Mouse (Mus musculus): Measurements from ENCODE around the gene Tollip. TPM values are rescaled to one million over a fixed set of nuclear protein-coding genes. Genes with fewer than 3 reads are reported as not detected.
"Not testable (repeated sequence)": the region's sequence is repeated elsewhere in the genome, so short reads cannot be mapped to it uniquely, and the experiment has no call there.

Tollip gene
- polyA plus RNA-seq, 1 experiment from 2014 or later: 43.9 TPM

DNA sequence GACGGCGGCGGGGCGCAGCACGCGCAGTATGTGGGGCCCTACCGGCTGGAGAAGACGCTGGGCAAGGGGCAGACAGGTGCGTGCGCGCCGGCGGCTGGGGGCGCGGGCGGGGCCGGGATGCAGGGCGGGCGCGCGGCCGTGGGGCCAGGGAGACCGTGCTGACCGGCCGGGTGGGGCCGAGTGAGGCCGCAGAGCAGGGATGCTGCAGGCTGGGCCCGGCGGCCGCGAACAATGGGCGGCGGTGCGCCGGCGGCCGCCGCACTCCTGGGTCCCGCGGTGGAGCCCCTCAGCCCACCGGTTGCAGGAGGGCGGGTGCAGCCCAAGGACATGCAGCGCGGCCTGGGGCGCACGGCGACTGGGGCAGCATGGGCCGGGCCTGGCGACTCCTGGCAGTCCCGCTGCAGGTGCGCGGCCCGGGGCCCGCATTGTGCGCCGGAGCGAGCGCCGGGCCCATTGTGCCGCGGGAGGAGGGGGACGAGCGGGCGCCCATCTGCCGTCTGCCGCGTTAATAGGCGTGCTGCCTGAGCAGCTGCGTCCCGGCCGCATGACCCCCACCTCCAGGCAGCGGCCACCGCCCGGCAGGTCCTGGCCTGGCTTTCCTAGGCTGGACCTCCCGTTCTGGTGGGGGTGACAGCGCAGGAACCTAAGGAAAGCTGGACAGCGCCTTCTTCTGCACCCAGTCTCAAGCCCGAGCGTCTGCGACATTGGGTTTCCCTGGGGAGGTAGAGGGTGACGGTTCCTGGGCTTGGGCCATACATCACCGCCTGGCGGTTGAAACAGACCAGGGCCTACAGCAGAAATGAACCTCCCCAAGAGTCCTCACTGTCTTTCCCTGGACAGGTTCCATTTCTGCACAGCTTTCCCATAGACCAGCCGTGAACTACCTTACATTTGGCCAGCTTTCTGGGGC lies 32.1 kb upstream of the Tollip start:
- peaks cover 71% of the 10 kb centered on the region for H3K27me3 ChIP-seq (replicated peaks)
- H3K9ac ChIP-seq: peak overlapping the region; percentile 44
- ATAC-seq: peak; percentile 65
- no peaks in the 10 kb centered on the region for H3K9me3 ChIP-seq
- peak overlapping the region; percentile 48 for H3K4me3 ChIP-seq (replicated peaks)
- peak overlapping the region; percentile 90 for H3K4me2 ChIP-seq (replicated peaks)
- WGBS: 1% methylated on average over 68 of the region's 84 CpGs
- H3K27ac ChIP-seq: no peak overlapping the region
- peaks cover 13% of the 10 kb centered on the region for H3K4me1 ChIP-seq (replicated peaks)
- H3K36me3 ChIP-seq: no peaks in the 10 kb centered on the region

DNA sequence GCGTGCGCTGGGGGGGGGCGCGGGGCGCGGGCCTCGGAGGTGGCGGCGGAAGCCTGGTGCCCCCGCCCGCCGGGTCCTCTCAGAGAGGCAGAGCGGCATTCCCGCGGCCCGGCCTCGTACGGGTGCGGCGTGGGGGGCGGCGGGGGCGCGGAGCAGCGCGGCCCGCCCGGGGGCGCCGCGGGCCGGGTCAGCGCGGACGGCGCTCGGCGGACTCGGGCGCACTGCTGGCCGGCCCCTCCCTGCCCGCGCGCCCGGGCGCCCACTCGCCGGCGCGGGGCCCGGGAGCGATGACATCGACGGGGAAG lies 31.4 kb upstream of the Tollip start:
- Histone ChIP-seq H3K4me3 (replicated peaks) (peak overlapping the region; percentile 48), H3K9ac (peak overlapping the region; percentile 44), H3K4me1 (replicated peaks) (peaks cover 13% of the 10 kb centered on the region), H3K27me3 (replicated peaks) (peaks cover 71% of the 10 kb centered on the region), H3K4me2 (replicated peaks) (peak overlapping the region; percentile 90), H3K36me3 (no peaks in the 10 kb centered on the region), H3K9me3 (no peaks in the 10 kb centered on the region), H3K27ac (no peak overlapping the region)
- no peak for ATAC-seq
- WGBS: 1% methylated on average over 51 of the region's 54 CpGs

DNA sequence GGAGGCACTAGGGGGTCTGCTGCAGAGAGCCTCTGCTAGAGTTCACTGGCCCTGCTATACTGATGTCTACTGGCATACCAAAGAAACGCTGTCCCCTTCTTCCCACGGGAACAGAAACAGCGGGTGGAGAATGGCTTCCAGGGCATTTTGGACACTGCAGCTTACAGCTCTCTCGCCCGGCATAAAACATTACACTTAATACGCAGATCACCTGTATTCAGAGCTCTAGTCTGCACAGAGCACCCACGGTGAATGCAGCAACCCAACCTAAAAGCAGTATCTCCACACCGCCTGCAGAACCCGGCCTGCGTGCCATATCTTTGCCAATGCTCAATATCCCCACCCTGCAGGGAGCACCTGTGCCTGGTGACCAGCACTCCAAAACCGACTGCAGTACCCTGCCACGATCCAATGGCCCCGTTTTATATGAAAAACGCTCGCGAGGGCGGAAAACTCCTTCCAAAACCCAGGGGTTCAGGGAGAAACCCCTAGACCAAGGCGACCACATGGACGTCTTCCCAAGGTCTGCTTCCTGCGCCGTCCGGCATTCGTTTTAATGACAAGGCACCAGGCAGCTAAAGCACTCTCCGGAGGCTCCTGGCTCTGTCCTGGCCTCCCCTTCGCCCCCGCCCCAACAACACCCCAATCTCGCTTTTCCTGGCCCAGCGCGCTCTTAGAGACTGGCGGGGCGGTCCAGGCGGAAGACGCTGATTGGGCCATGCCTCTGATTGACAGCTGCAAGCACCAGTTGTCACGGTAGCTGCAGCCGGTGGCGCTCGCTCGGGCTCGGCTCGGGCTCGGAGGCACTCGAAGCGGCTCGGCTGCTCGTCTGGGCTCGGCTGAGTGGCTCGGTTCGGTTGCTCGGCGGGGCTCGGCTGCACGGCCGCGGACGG lies 30.8 kb upstream of the Tollip start, which contains the start of gene Brsk2:
Brsk2 (plus strand) TSS at position 846 of the 893 bp plus-strand sequence.
- Histone ChIP-seq H3K9me3 (no peaks in the 10 kb centered on the region), H3K27ac (no peak within 1 kb of the TSS), H3K36me3 (no peaks in the 10 kb centered on the region), H3K9ac (peak within 1 kb of the TSS; percentile 44), H3K4me1 (replicated peaks) (peaks cover 13% of the 10 kb centered on the region), H3K4me2 (replicated peaks) (peak within 1 kb of the TSS; percentile 90), H3K27me3 (replicated peaks) (peaks cover 66% of the 10 kb centered on the region), H3K4me3 (replicated peaks) (peak within 1 kb of the TSS; percentile 48)
- peak; percentile 97 for ATAC-seq
- 2% methylated on average over 55 of the region's 55 CpGs for WGBS

DNA sequence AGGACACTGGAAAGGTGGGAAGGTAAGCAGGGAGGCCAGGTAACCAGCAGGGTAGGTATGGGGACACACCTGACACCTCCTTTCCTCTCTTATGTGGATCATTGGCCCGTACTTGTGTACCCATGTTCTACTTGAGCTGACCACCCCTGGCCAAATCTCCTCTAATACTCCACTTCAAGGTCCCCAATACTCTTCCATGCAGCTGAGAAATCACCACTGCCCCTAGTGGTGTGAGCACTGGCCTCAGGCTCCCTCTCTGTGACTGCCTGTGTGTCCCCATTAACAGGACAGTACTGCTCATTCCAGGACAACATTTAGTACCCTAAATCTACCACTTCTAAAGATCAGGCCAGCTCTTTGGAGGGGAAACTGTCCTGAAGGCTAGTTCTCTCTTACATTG lies 29.7 kb upstream of the Tollip start:
- ATAC-seq: no peak
- no peak overlapping the region for H3K4me2 ChIP-seq (replicated peaks)
- H3K9me3 ChIP-seq: no peaks in the 10 kb centered on the region
- H3K4me1 ChIP-seq (replicated peaks): peaks cover 13% of the 10 kb centered on the region
- 70% methylated on average over 1 of the region's 1 CpGs for WGBS
- H3K4me3 ChIP-seq (replicated peaks): no peak overlapping the region
- no peak overlapping the region for H3K9ac ChIP-seq
- H3K27ac ChIP-seq: no peak overlapping the region
- peaks cover 61% of the 10 kb centered on the region for H3K27me3 ChIP-seq (replicated peaks)
- no peaks in the 10 kb centered on the region for H3K36me3 ChIP-seq

DNA sequence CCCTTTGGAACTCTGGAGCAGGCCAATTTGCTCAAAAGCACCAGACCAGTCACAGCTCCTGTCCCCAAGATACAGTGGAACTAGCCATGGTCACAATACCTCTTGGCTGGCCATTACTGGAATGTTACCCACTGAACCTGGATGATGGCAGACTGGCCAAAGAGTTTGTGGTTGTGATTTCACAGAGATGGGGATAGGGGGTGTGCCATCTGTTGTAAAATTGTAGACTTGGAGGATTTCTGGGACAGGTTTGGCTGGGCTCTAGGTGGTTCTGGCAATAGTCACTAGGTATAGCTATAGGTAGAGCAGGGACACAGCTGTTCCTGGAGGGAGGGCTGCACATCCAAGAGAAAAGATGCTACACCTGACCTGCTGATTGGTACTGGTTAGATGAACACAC lies 29.2 kb upstream of the Tollip start:
- no peak overlapping the region for H3K4me3 ChIP-seq (replicated peaks)
- H3K27me3 ChIP-seq (replicated peaks): peaks cover 56% of the 10 kb centered on the region
- ATAC-seq: no peak
- no peak overlapping the region for H3K27ac ChIP-seq
- H3K9me3 ChIP-seq: no peaks in the 10 kb centered on the region
- H3K9ac ChIP-seq: no peak overlapping the region
- no peak overlapping the region for H3K4me2 ChIP-seq (replicated peaks)
- no peaks in the 10 kb centered on the region for H3K36me3 ChIP-seq
- H3K4me1 ChIP-seq (replicated peaks): peaks cover 13% of the 10 kb centered on the region

DNA sequence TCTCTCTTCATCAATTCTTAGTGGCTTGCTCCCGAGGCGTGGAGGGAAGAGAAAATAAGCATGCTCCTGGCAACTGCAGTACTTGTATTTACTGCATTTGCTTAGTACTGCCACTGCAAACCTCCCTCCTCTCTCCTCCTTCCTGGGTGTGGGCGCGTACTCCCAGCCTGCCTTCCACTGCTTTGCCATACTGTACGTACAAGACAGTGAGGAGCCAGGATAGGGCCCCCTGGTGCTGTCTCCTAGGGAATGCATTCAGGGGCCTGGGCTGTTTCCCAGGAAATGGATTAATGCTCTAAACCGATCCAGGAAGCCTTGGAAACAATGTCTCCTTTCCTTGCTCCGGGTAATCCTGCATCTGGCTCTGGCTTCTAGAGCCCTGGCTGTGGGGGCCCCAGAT lies 27.6 kb upstream of the Tollip start:
- no peak for ATAC-seq
- Histone ChIP-seq H3K9me3 (no peaks in the 10 kb centered on the region), H3K4me1 (replicated peaks) (peaks cover 13% of the 10 kb centered on the region), H3K27me3 (replicated peaks) (peaks cover 41% of the 10 kb centered on the region), H3K36me3 (no peaks in the 10 kb centered on the region), H3K4me2 (replicated peaks) (no peak overlapping the region), H3K9ac (no peak overlapping the region), H3K4me3 (replicated peaks) (no peak overlapping the region), H3K27ac (no peak overlapping the region)
- WGBS: 25% methylated on average over 7 of the region's 7 CpGs

DNA sequence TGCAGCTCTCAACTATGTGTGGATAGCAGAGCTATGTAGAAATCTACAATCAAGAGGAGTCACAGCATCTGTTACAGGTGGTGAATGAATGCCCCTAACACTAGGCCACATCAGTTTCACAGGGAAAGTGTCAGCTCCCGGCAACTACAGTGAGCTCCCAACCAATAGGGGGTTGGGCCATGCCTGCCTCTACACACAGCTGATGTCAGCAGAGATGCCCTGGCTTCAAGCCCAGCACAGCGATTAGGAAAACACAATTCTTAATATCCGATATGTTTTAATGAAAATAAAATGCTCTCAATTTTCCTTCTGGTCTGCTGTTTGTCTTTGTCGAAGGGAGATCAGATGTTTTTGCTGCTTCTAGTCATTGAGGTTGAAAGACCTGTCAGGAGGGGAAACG lies 25.1 kb upstream of the Tollip start:
- H3K4me3 ChIP-seq (replicated peaks): no peak overlapping the region
- no peaks in the 10 kb centered on the region for H3K9me3 ChIP-seq
- no peaks in the 10 kb centered on the region for H3K36me3 ChIP-seq
- ATAC-seq: no peak
- H3K4me2 ChIP-seq (replicated peaks): no peak overlapping the region
- no peak overlapping the region for H3K27ac ChIP-seq
- peaks cover 26% of the 10 kb centered on the region for H3K27me3 ChIP-seq (replicated peaks)
- 66% methylated on average over 5 of the region's 5 CpGs for WGBS
- no peaks in the 10 kb centered on the region for H3K4me1 ChIP-seq (replicated peaks)
- H3K9ac ChIP-seq: no peak overlapping the region

DNA sequence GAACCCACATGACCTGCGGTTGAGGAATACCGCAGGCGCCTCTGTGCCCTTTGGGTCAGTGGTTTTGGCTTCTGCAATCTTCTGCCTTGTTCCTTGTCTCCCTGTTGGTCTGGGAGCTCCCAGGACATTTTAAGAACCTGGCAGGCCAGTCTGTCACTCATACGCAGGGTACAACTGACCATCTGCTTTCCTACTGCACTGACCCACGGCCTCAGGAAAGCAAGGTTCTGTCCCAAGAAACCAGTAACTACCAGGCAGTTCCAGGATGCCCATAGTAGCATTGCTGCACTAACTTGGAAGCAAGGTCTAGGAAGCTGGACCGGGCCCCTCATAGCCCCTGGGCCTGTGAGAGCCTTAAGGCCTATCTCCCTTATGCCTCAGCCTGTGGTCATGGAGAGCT lies 16.6 kb upstream of the Tollip start:
- WGBS: 94% methylated on average over 6 of the region's 6 CpGs
- no peaks in the 10 kb centered on the region for H3K36me3 ChIP-seq
- no peak overlapping the region for H3K4me3 ChIP-seq (replicated peaks)
- H3K27ac ChIP-seq: no peak overlapping the region
- no peaks in the 10 kb centered on the region for H3K4me1 ChIP-seq (replicated peaks)
- no peak for ATAC-seq
- 0 out of 2 replicates have a peak, but pooled peaks cover 8% of the 10 kb centered on the region for H3K27me3 ChIP-seq (replicated peaks)
- H3K4me2 ChIP-seq (replicated peaks): no peak overlapping the region
- H3K9me3 ChIP-seq: no peaks in the 10 kb centered on the region
- no peak overlapping the region for H3K9ac ChIP-seq

DNA sequence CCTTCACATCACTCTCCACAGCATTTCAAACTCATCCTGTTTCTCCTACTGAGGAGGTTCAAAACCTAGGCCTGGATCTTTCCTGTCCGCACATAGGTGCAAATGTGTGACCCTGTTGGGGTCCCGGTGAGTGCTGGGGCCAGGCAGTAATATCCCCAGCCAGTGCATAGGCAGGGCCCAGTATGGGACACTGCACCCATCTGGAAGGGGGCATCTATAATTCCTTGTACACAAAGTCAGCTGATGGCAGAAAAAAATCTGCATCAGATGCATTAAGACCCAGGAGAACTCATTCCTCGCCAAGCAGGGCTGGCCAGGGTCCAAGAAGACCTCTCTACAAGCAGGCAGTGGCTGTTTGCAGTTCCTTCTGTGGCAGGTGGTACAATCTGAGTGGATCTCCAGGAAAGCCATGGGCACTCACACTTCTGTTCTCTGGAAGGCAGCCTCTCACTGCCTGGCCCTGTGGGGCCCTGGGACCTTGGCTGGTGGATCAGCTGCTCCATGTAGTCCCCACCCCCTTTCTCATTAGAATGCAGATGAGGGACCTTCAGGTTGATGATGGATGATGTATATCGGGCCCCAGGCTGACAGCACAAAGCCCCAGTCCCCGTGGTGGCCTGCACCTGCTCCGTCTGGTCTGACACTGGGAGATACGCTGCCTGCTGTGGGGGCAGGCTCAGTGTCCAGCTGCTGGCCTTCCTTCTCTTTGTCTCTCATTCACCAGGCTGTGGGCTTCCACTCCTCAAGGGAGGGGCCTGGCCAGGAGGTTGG lies 16.0 kb upstream of the Tollip start:
- Histone ChIP-seq H3K4me3 (replicated peaks) (no peak overlapping the region), H3K9ac (no peak overlapping the region), H3K27ac (no peak overlapping the region), H3K27me3 (replicated peaks) (0 out of 2 replicates have a peak, but pooled peaks cover 3% of the 10 kb centered on the region), H3K9me3 (no peaks in the 10 kb centered on the region), H3K4me1 (replicated peaks) (no peaks in the 10 kb centered on the region), H3K36me3 (no peaks in the 10 kb centered on the region), H3K4me2 (replicated peaks) (no peak overlapping the region)
- whole genome bisulfite sequencing: 66% methylated on average over 7 of the region's 7 CpGs
- ATAC-seq: peak; percentile 68

DNA sequence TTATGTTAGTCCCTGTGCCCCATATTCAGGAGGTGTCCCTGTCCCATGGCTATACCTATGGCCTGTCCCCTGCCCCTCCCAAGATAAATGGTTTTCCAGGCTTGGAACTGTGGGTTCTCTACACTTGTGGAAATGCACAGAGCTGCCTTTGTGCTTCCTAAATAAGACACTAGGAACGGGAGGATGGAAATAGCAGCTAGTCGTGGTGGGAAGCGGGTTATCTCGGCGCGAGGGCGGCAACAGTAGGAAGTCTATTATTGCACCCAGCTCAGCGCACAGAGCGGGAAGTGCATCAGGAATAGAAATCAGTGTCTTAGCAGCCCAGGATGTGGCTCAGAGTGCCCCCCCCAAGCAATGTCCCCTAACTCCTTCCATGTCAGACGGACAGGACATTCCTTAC lies 10.3 kb upstream of the Tollip start:
- 79% methylated on average over 10 of the region's 10 CpGs for WGBS
- Histone ChIP-seq H3K27ac (no peak overlapping the region), H3K4me3 (replicated peaks) (no peak overlapping the region), H3K36me3 (no peaks in the 10 kb centered on the region), H3K9me3 (no peaks in the 10 kb centered on the region), H3K9ac (no peak overlapping the region), H3K27me3 (replicated peaks) (no peaks in the 10 kb centered on the region), H3K4me2 (replicated peaks) (no peak overlapping the region), H3K4me1 (replicated peaks) (no peaks in the 10 kb centered on the region)
- no peak for ATAC-seq

DNA sequence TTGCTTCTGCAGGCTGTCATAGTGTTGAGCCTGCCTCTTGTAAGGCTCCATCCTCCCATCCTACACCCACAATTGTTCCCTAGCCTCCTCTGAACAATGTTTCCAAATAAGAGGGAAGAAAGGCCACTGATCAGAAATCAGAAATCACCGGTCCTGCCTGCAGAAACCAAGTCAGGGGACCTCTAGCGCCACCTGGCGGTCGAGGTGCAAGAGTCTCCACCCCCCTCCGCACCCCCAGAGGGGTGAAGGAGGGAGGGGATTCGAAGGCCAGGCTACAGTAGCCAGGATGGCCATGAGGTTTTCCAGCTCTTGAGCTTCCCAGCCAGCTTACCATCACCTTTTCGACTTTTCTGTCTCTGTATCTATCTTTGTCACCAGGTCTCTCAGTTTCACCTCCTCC lies 6.6 kb upstream of the Tollip start:
- Histone ChIP-seq H3K4me3 (replicated peaks) (no peak overlapping the region), H3K27ac (no peak overlapping the region), H3K9ac (no peak overlapping the region), H3K27me3 (replicated peaks) (no peaks in the 10 kb centered on the region), H3K9me3 (no peaks in the 10 kb centered on the region), H3K36me3 (no peaks in the 10 kb centered on the region), H3K4me2 (replicated peaks) (no peak overlapping the region), H3K4me1 (replicated peaks) (no peaks in the 10 kb centered on the region)
- WGBS: 11% methylated on average over 7 of the region's 7 CpGs
- no peak for ATAC-seq

DNA sequence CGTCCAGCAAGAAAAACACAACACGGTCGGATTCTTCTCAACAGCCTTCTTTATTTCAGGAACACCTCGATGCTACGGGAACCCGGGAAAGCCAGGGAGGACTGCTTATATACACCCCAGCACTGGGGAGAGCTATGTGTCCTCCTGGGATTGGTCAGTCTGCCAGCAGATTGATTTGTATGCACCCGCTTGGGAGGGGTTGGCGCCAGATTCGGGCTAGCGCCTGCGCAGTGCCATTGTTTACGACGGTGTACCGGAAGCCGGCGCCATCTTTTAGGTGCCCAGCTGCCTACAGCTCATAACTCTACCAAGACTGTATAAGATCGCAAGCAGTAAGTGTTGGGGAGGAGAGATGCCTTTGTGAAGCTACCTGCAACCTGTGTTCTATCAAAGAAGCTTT lies 5.8 kb upstream of the Tollip start:
- not testable (repeated sequence) for H3K27me3 ChIP-seq (replicated peaks); ATAC-seq; H3K27ac ChIP-seq; H3K9me3 ChIP-seq; H3K36me3 ChIP-seq; H3K4me2 ChIP-seq (replicated peaks); H3K9ac ChIP-seq; H3K4me1 ChIP-seq (replicated peaks); H3K4me3 ChIP-seq (replicated peaks)
- 90% methylated on average over 17 of the region's 17 CpGs for whole genome bisulfite sequencing

All from intestine, embryonic 15.5 days (tissue).